Mouse (Mus musculus): Measurements from ENCODE around the gene Tbr1. TPM values are rescaled to one million over a fixed set of nuclear protein-coding genes. Genes with fewer than 3 reads are reported as not detected.

Gene Tbr1
- total RNA-seq, 2 experiments from 2014 or later, result 0.10 TPM; not detected in 1

DNA sequence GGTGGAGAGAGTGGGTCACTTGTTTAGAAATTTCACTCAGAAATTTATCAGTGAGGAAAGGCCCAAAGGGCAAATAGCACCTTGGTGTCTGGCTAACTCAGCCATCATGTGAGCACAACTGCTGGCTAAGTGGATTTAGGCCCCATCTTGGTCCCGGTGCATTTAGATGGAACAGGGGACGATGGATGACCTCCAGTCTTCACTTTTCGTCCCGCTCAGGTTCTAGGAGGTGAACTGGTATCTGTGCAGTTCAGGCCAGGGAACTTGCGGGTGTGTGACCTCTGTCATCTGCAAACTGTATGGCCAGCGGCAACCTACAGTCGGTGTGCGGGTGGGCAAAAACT lies 8.4 kb downstream of the Tbr1 start:
- no peak for DNase-seq
- intact Hi-C loops (cut with DNase I; ENCODE audit: low total_unique reads), result no loop called here

DNA sequence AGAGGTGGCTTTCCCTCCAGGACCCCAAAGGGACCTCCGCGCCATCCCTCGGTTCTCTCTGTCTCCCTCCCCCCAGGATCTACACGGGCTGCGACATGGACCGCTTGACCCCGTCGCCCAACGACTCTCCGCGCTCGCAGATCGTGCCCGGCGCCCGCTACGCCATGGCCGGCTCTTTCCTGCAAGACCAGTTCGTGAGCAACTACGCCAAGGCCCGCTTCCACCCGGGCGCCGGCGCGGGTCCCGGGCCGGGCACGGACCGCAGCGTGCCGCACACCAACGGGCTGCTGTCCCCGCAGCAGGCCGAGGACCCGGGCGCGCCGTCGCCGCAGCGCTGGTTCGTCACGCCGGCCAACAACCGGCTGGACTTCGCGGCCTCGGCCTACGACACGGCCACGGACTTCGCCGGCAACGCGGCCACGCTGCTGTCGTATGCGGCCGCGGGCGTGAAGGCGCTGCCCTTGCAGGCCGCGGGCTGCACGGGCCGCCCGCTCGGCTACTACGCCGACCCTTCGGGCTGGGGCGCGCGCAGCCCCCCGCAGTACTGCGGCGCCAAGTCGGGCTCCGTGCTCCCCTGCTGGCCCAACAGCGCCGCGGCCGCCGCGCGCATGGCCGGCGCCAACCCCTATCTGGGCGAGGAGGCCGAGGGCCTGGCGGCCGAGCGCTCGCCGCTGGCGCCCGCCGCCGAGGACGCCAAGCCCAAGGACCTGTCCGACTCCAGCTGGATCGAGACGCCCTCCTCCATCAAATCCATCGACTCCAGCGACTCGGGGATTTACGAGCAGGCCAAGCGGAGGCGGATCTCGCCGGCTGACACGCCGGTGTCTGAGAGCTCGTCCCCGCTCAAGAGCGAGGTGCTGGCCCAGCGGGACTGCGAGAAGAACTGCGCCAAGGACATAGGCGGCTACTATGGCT lies 9.0 kb downstream of the Tbr1 start:
- intact Hi-C loops (cut with DNase I; ENCODE audit: low total_unique reads), result no loop called here
- peak; percentile 51 for DNase-seq

DNA sequence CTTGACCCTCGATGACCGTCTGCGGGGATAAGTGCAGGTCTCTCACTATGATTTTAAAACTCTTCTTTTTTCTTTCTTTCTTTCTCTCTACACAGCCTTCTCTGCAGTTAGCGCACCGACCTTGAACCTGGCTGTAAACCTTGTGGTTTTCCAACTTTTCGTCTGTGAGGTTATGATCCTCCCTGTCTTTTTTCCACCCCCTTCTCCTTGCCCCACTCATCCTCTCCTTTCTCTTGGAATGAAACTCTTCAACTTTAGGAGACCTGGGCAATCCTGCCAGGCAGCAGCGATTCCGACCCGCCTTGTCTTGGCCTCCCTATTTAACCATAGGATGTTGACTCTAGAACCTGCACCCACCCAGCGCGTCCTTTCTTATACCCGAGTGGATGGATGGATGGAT lies 9.8 kb downstream of the Tbr1 start:
- intact Hi-C loops (cut with DNase I; ENCODE audit: low total_unique reads), result no loop called here
- no peak for DNase-seq

DNA sequence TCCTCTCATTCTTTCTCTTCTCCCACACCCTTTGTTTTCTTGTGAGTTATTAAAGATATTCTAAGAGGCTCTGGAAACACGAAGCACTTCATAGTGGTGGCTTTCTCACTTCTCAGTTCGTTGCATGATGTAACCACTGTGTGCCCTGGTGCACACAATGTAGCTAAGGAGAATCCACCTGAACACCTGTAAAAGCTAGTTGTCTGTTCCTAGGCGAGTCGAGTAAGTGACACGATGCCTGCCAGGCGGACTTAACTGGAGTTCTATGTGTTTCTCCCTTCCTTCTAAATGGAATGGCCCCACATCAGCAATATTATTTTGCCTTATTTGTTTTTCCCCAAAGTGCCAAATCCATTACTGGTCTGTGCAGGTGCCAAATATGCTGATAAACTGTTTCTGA lies 10.4 kb downstream of the Tbr1 start:
- no peak for DNase-seq
- intact Hi-C loops (cut with DNase I; ENCODE audit: low total_unique reads), result no loop called here

DNA sequence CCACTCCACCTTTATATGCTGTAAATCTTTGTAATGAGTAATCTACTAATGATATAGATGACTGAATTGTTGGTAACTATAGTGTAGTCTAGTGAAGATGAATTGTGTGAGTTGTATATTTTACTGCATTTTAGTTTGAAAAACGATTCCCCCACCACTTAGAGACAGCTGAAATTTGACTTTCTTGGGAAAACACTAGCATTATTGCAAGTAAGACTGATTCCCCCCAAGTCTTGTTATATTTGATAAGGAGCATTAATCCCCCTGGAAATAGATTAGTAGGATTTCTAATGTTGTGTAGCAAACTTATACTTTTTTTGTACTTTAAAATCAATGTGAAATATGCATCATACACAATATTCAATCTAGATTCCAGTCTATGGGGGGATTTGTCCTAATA lies 10.8 kb downstream of the Tbr1 start:
- intact Hi-C loops (cut with DNase I; ENCODE audit: low total_unique reads), result no loop called here

DNA sequence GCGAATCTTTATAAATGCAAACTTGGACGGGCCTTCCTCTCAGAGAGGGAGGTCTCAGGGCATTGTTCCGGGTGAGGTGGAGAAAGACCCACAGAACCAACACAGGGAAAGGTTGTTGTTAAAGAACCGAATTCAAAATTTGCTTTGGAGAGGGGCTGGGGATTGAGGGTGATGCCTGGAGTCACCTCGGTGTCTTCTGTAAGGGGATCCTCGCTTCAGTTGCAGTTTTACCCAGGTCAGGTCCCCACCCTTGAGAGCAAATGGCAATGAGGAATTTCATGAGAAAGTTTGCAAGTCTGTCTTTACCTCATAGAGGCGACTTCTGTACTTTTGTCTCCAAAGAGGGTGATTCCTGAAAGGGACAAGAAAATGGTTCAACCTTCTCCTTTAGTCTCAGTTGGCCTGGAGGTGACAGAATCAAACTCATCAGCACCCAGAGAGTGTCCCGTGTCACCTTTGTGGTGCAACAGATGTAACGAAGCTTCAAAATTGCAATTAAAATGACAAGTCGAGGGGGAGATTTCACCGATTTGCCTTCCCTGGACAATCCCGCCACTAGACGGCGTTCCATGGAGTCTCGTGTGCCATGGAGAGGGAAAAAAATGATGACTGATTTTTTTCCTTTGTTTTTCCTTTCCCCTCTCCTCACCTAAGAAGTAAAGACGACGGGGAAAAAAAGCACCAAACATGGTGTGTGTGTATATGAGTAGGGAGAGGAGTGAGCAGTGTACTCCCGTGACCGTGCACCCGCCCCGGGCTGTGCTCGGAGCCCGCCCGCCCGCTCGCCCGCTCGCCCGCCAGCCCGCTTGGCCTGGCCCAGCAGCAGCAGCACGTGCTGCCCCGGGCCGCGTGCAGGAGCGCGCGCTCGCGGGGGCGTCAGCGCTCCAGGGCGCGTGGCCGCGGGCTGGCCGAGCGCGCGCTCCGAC lies 12.1 kb downstream of the Tbr1 start:
- DNase-seq, result peak; percentile 17
- intact Hi-C loops (cut with DNase I; ENCODE audit: low total_unique reads), result no loop called here

More for the DNA sequence above, 10.8 kb downstream of the Tbr1 start:
- no peak for DNase-seq

DNA sequence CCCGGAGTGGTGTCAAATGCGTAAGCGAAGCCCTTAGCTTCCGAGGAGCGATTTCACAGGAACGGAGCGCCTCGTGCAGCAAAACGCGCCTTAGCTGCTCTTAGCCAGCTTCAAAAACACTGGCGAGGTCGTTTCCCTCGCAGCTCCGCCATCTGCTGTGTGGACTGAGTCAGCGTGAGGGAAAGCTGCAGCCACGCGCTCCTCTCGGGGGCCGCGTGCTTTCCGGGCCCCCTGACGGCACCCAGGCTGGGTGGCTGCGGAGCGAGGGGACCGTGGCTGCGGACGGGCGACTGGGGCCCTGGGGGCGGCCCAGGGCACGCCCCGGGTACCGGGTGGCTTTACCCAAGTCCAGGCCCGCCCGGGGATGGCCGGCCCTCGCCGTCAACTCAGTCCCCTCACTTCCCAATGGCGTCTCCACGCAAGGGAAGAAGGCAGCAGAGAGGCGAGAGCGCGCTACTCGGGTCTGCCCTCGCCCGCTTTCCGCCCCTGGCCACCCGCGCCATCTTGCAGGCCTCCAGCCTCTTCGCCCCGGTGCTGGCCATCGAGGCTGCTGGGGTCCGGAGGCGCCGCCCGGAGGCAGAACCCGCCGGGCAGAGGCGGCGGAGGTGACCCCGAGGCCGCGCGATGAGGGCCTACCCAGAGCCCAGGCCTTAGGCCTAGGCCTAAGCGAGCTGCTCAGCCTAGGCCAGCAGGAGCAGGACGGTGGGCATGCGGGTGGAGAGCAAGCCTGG lies 13.0 kb downstream of the Tbr1 start:
- intact Hi-C loops (cut with DNase I; ENCODE audit: low total_unique reads), result no loop called here
- no peak for DNase-seq

DNA sequence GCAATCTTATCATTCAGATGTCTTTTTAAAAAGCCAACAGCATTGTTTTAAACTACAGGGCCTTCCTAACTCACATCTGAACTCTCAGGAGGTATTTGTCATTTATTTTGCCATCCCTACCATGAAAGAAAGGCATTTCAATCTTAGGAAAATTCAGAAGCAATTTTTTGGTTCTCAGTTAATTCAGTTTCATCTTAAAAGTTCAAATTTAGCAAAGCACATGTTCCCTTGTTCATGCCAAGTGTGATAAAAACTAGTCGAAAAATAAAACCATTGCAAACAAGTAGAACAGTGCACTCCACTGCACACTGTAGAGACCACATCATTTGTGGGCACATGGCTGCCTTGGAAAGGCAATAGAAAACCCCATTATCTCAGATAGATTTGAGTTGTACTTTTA lies 15.5 kb downstream of the Tbr1 start:
- intact Hi-C loops (cut with DNase I; ENCODE audit: low total_unique reads), result no loop called here
- no peak for DNase-seq

DNA sequence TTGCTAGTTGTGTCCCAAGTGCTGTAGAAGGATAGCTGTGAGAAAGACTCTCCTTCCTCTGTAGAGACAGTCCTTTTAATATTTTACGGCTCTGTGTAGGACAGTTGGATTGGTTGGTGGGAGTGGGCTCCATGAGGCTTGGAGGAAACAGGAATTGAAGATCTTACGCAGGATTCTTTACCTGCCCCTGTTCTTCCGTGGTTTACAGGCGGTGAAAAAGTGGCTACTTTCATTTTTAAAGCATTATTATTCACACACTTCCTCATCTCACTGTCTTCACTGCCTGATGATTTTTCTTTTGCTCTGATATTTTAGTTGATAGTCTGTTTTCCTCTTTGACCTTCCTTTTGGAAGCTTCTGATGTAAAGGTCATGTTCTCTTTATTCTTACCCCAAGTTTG lies 17.5 kb downstream of the Tbr1 start:
- no peak for DNase-seq
- intact Hi-C loops (cut with DNase I; ENCODE audit: low total_unique reads), result no loop called here

DNA sequence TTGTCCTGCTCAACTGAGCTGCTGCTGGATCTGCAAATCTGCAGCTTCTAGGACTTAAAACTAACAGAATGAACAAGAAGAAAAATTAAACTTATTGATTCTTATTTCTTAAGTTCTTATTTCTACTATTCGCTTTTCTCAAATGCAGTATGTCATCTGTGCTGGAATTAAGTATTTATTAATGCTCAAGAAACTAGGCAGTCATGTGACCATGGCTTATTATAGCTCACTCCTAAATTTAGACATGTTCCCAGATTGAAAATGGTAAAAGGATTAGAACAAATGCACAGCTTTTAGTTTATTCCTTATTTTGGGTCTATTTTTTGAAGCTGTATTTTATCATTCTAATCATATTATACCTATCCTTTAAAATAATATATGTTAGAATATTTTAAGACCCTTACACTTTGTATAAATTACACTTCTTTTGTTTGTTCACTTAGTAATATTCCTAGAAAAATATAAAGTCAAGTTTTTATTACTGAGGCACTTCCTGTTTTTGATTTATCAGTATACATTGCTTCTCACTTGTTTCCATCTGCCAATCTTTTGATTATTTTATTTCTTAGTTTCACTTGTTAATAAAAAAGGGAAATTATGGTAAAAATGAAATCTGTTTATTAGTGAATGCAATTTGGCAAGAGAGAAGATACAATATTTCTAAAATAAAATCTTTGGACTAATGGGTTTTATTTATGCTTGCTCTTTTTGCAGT lies 20.9 kb downstream of the Tbr1 start:
- intact Hi-C loops (cut with DNase I; ENCODE audit: low total_unique reads), result no loop called here
- DNase-seq, result no peak

DNA sequence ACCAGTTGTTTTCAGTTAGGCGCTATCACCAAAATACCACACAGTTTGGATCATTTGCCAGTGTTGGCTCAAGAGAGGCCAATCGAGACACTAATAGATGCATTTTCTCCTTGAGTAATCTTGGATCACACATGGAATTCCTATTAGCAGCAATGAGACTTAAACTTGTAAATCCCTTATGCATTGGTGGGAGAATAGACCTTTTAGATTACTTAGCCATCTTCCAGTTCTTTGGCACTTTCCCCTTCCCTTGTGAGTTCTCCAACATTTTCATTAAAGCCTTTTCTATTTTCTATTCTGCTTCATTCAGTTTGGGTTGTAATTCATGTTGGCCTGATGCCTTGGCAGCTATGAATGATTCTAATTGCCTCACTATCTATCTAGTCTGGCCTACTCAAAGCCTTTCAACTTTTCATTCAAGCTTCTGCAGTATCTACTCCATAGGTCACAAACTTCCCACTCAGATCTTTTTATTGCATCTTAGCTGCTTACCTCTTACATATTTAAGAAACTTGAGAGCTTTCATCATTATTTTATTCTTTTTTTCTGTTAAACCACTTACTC lies 34.6 kb downstream of the Tbr1 start:
- intact Hi-C loops (cut with DNase I; ENCODE audit: low total_unique reads), result no loop called here
- DNase-seq, result no peak

Small RNA genes lying within 50 kb of the gene (microRNA-seq; reads per million reads assigned to microRNA genes)
- gene Gm22403, result 0 reads per million in 2 experiments

Other genes with a start within 250 kb of the Tbr1 start
- gene Tank, start 224.3 kb upstream of the Tbr1 start, total RNA-seq (2021), result 10 to 100 TPM; 14.2 to 14.5 TPM
- 10 to 100 TPM; 72.7 to 83.0 TPM for gene Psmd14, start 91.2 kb upstream of the Tbr1 start, total RNA-seq (2021)
- gene Slc4a10, start 243.5 kb downstream of the Tbr1 start, total RNA-seq (2021), result under 1 TPM in 1 of 2 experiments, not detected in 1; 0.20 TPM

Measured in gastrocnemius, postnatal 14 days (tissue).